Comparison of ENCODE assay signal across 15 mouse cellular contexts in genomic region chr13:29403217-29403616, GRCm38 (mm10).
"Had no signal": no experiment of that assay in that cellular context is flagged by ENCODE, and none has a peak within 500 bp of the region (broad histone marks: within the 10 kb centered on the region; RNA-seq: fewer than 3 reads in every experiment).

No protein-coding gene starts in this region.

- H3K27ac ChIP-seq: kidney, postnatal 0 days; liver, embryonic 15.5 days had no signal

- H3K4me3 ChIP-seq: liver, embryonic 15.5 days had no signal

- H3K36me3 ChIP-seq: liver, embryonic 15.5 days had no signal

- H3K27me3 ChIP-seq: liver, embryonic 15.5 days had no signal

- H3K4me1 ChIP-seq: liver, embryonic 15.5 days had no signal

- DNase-seq: layer of hippocampus, adult 9-11 months; layer of hippocampus, postnatal 36 days; lung, adult 2 months; lung, postnatal 4 days; retina, postnatal 1 day; right cerebral cortex, postnatal 4 days; spleen, adult 18-20 months; thymus, adult 18-20 months; thymus, postnatal 14 days had no signal

- ATAC-seq: lung, postnatal 0 days; midbrain, embryonic 16.5 days had no signal

- H3K4me2 ChIP-seq: liver, embryonic 11.5 days; liver, embryonic 15.5 days; midbrain, embryonic 11.5 days had no signal

- H3K9ac ChIP-seq: liver, embryonic 15.5 days had no signal

- H3K9me3 ChIP-seq: liver, embryonic 15.5 days had no signal
